Mouse (Mus musculus) heart, embryonic 11.5 days (tissue): ENCODE data around the gene Tubd1. TPM values are rescaled to one million over a fixed set of nuclear protein-coding genes. Genes with fewer than 3 reads are reported as not detected.

ENCODE experiments used
- ATAC-seq: fragments of 200-750 bp; cut with Nextera tagmentation; replicated peaks from 2 replicates; pipeline ENCODE4 v1.8.0; 2017; ENCODE audit warnings: moderate library complexity; ENCODE audit not compliant: insufficient number of reproducible peaks, low FRiP score, low TSS enrichment
- H3K27ac ChIP-seq: fragments of 300-500 bp; sonication (generic); 2 replicates; pipeline ENCODE4 v1.5.1; 2014; ENCODE audit warnings: mild to moderate bottlenecking, low read depth, low read length
- H3K27me3 ChIP-seq: fragments of 300-500 bp; sonication (generic); 2 replicates; pipeline ENCODE4 v1.6.1; 2014; ENCODE audit warnings: mild to moderate bottlenecking, low read length, mixed read lengths; ENCODE audit not compliant: control insufficient read depth, insufficient read depth
- H3K36me3 ChIP-seq: fragments of 300-500 bp; sonication (generic); 2 replicates; pipeline ENCODE4 v1.6.1; 2014; ENCODE audit warnings: mild to moderate bottlenecking, low read length, moderate library complexity, mixed read lengths; ENCODE audit not compliant: control insufficient read depth, insufficient read depth
- H3K4me1 ChIP-seq: fragments of 300-500 bp; sonication (generic); 2 replicates; pipeline ENCODE4 v1.6.1; 2014; ENCODE audit warnings: low read length; ENCODE audit not compliant: control insufficient read depth, insufficient read depth
- H3K4me2 ChIP-seq: fragments of 300-500 bp; sonication (generic); 2 replicates; pipeline ENCODE4 v1.6.1; 2014; ENCODE audit warnings: mild to moderate bottlenecking, moderate library complexity
- H3K4me3 ChIP-seq: fragments of 300-500 bp; sonication (generic); 2 replicates; pipeline ENCODE4 v1.5.1; 2014; ENCODE audit warnings: low read depth, low read length
- H3K9ac ChIP-seq: fragments of 300-500 bp; sonication (generic); 2 replicates; pipeline ENCODE4 v1.6.1; 2014; ENCODE audit warnings: mild to moderate bottlenecking, low read depth, low read length, moderate library complexity
- H3K9me3 ChIP-seq: fragments of 300-500 bp; sonication (generic); replicated peaks from 2 replicates; pipeline ENCODE4 v1.6.1; 2016; ENCODE audit warnings: low read length; ENCODE audit not compliant: control insufficient read depth
- WGBS: fragments of 180-500 bp; shearing (Covaris S2); extraction: QIAGEN DNeasy Blood & Tissue Kit; methylation state at CpG from one replicate; pipeline ENCODE4 v1.1.7; 2014; ENCODE audit not compliant: insufficient replicate concordance; 5-methylcytosine and 5-hydroxymethylcytosine counted together
- polyA plus RNA-seq: library from polyadenylated mRNA; unstranded; fragments of >200 nt; fragmentation: Nextera tagmentation; extraction: Ambion mirVana; gene quantifications from 2 replicates; pipeline ENCODE4 v1.2.1, GENCODE M21; 2014

Tubd1 gene
- polyA plus RNA-seq, 1 experiment from 2014 or later = 12.2 TPM

GRCm38 (mm10) chr11:86590066-86590465 is 45.3 kb downstream of the Tubd1 start:
- Histone ChIP-seq H3K36me3 (no peaks in the 10 kb centered on the region), H3K9me3 (no peaks in the 10 kb centered on the region), H3K4me2 (no peak overlapping the region), H3K9ac (no peak overlapping the region), H3K4me1 (peaks cover 14% of the 10 kb centered on the region), H3K4me3 (no peak overlapping the region), H3K27ac (no peak overlapping the region), H3K27me3 (no peaks in the 10 kb centered on the region)
- no peak for ATAC-seq
- WGBS = 85% methylated on average over 4 of the region's 4 CpGs

DNA sequence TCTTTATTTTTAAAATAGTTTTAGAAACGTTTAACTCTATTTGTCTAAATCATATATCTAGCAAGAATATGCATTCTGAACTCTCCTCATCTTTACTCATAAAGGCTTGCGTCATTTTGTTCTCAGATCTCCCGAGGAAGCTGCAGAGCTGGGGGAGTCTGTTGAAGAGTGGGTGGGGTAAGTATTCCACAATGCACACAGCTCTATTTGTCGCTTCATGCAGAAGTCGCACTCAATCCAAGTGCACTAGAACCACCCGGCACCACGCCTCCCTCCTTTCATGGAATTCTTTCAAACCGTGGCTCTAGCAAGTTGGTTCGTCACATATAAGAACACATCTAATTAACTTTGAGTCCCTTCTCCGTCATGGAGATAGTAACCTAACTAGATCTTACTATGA is 45.8 kb downstream of the Tubd1 start:
- WGBS = 89% methylated on average over 10 of the region's 10 CpGs

DNA sequence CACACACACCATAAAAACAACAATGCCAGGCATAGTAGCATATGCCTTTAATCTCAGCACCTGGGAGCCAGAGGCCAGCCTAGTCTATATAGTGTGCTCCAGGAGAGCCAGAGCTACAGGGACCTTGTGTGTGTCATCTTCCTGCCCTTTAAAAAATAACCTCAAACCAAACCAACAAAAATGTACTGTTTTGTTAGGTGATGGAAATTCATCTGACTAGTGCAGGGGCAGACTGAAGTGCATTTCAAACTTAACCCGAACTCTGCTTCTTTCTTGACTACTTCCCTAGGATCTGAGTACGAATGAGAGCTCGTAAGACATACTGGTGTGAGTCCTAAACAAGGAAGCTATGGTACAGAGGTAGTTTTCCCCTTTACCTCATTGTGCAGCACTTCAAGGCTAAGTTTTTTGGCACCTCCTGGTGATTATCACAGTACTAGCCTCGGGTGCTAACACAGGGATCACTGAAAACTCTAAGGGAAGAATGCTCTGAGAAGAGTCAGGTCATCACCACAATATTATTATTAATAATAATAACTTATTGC is 46.6 kb downstream of the Tubd1 start:
- no peak overlapping the region for H3K9ac ChIP-seq
- no peak overlapping the region for H3K27ac ChIP-seq
- no peaks in the 10 kb centered on the region for H3K27me3 ChIP-seq
- H3K4me3 ChIP-seq = no peak overlapping the region
- H3K4me1 ChIP-seq = peaks cover 14% of the 10 kb centered on the region
- WGBS = 77% methylated on average over 4 of the region's 4 CpGs
- no peak overlapping the region for H3K4me2 ChIP-seq
- H3K36me3 ChIP-seq = no peaks in the 10 kb centered on the region
- ATAC-seq = no peak
- H3K9me3 ChIP-seq = no peaks in the 10 kb centered on the region

More for the DNA sequence above, 45.8 kb downstream of the Tubd1 start:
- peaks cover 14% of the 10 kb centered on the region for H3K4me1 ChIP-seq
- no peak overlapping the region for H3K4me3 ChIP-seq
- no peak overlapping the region for H3K4me2 ChIP-seq
- H3K9me3 ChIP-seq = no peaks in the 10 kb centered on the region
- no peak for ATAC-seq
- no peak overlapping the region for H3K9ac ChIP-seq
- no peak overlapping the region for H3K27ac ChIP-seq
- H3K27me3 ChIP-seq = no peaks in the 10 kb centered on the region
- no peaks in the 10 kb centered on the region for H3K36me3 ChIP-seq

GRCm38 (mm10) chr11:86591931-86592616 is 47.3 kb downstream of the Tubd1 start:
- H3K4me2 ChIP-seq = no peak overlapping the region
- H3K36me3 ChIP-seq = no peaks in the 10 kb centered on the region
- no peaks in the 10 kb centered on the region for H3K9me3 ChIP-seq
- WGBS = 84% methylated on average over 2 of the region's 2 CpGs
- no peak overlapping the region for H3K4me3 ChIP-seq
- H3K4me1 ChIP-seq = peaks cover 14% of the 10 kb centered on the region
- no peaks in the 10 kb centered on the region for H3K27me3 ChIP-seq
- no peak overlapping the region for H3K9ac ChIP-seq
- peak overlapping the region; percentile 59 for H3K27ac ChIP-seq
- ATAC-seq = no peak

DNA sequence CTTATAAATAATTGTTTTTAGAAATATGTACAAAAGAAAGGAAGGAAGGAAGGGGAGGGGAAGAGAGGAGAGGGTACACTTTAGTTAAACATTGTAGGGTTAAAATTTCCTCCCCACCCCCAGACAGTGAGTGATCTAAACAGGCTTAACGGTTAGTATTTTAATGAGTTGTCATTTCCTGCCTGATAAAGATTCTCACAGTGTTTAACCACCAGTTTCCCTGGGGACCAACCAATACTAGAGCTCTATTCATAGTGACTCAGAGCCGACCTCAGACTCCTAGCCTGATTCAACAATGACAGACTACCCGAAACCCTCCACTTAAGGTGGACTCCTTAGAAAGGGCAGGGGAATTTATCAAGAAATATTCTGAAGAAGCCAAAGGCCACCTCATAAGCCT is 48.2 kb downstream of the Tubd1 start:
- peaks cover 10% of the 10 kb centered on the region for H3K4me1 ChIP-seq
- WGBS = 21% methylated on average over 3 of the region's 3 CpGs
- H3K4me3 ChIP-seq = no peak overlapping the region
- no peaks in the 10 kb centered on the region for H3K27me3 ChIP-seq
- peak overlapping the region; percentile 59; the same call in 1 of the 2 replicates for H3K27ac ChIP-seq
- ATAC-seq = peak; percentile 46; the same call in 1 of the 2 replicates
- no peaks in the 10 kb centered on the region for H3K9me3 ChIP-seq
- no peaks in the 10 kb centered on the region for H3K36me3 ChIP-seq
- no peak overlapping the region for H3K9ac ChIP-seq
- no peak overlapping the region for H3K4me2 ChIP-seq

- Histone ChIP-seq H3K36me3 (no peaks in the 10 kb centered on the region), H3K27ac (0 out of 2 replicates have a peak overlapping the region, but pooled peaks have one; percentile 15), H3K9me3 (no peaks in the 10 kb centered on the region), H3K4me3 (no peak overlapping the region), H3K4me2 (no peak overlapping the region), H3K4me1 (peaks cover 7% of the 10 kb centered on the region; the same call in 1 of the 2 replicates), H3K27me3 (no peaks in the 10 kb centered on the region), H3K9ac (no peak overlapping the region)
- ATAC-seq = no peak
- 88% methylated on average over 5 of the region's 5 CpGs for WGBS
Measured at GRCm38 (mm10) chr11:86593443-86593842, 48.7 kb downstream of the Tubd1 start.

- Histone ChIP-seq H3K36me3 (no peaks in the 10 kb centered on the region), H3K27ac (no peak overlapping the region), H3K4me3 (no peak overlapping the region), H3K9ac (no peak overlapping the region), H3K4me1 (peaks cover 7% of the 10 kb centered on the region; the same call in 1 of the 2 replicates), H3K27me3 (no peaks in the 10 kb centered on the region), H3K4me2 (no peak overlapping the region), H3K9me3 (no peaks in the 10 kb centered on the region)
- ATAC-seq = no peak
- 76% methylated on average over 6 of the region's 6 CpGs for WGBS
Measured at GRCm38 (mm10) chr11:86594188-86594876, 49.5 kb downstream of the Tubd1 start.

- no peaks in the 10 kb centered on the region for H3K27me3 ChIP-seq
- no peak overlapping the region for H3K4me2 ChIP-seq
- 94% methylated on average over 6 of the region's 6 CpGs for WGBS
- no peak overlapping the region for H3K27ac ChIP-seq
- no peaks in the 10 kb centered on the region for H3K36me3 ChIP-seq
- no peak overlapping the region for H3K4me3 ChIP-seq
- no peak overlapping the region for H3K9ac ChIP-seq
- peaks cover 7% of the 10 kb centered on the region; the same call in 1 of the 2 replicates for H3K4me1 ChIP-seq
- no peaks in the 10 kb centered on the region for H3K9me3 ChIP-seq
- no peak for ATAC-seq
Measured at GRCm38 (mm10) chr11:86595366-86595765, 50.6 kb downstream of the Tubd1 start.
